Mouse (Mus musculus) megakaryocyte, embryonic 14.5 days (primary cell): ENCODE results near the gene Rai14. TPM values are rescaled to one million over a fixed set of nuclear protein-coding genes. Genes with fewer than 3 reads are reported as not detected.

ENCODE experiments used
- H3K27me3 ChIP-seq: replicated peaks from 2 replicates; pipeline ENCODE3; 2012; ENCODE audit warnings: inconsistent platforms
- H3K36me3 ChIP-seq: replicated peaks from 2 replicates; pipeline ENCODE3; 2012; ENCODE audit warnings: low read length, inconsistent platforms, mixed read lengths
- H3K4me1 ChIP-seq: 2 replicates; pipeline ENCODE4 v1.6.1; 2012; ENCODE audit warnings: inconsistent platforms
- H3K4me3 ChIP-seq: replicated peaks from 2 replicates; pipeline ENCODE3; 2012; ENCODE audit warnings: moderate library complexity, mild to moderate bottlenecking, inconsistent platforms
- H3K9me3 ChIP-seq: 2 replicates; pipeline ENCODE4 v1.6.1; 2012; ENCODE audit warnings: inconsistent platforms
- FLI1 ChIP-seq: IDR thresholded peaks from 2 replicates; pipeline ENCODE4 v1.6.1; 2012; ENCODE audit warnings: low read length, inconsistent platforms, mixed read lengths
- GATA1 ChIP-seq: IDR thresholded peaks from 3 replicates; pipeline ENCODE4 v1.6.1; 2012; ENCODE audit warnings: mixed read lengths, low read length, inconsistent platforms, borderline replicate concordance
- polyA plus RNA-seq: library from polyadenylated mRNA; stranded (reverse); fragments of >175 nt; gene quantifications from 2 replicates; pipeline ENCODE4 v1.2.3, GENCODE M21; 2012; ENCODE audit warnings: low replicate concordance; ENCODE audit not compliant: insufficient read depth

The Rai14 gene
- polyA plus RNA-seq, 1 experiment, result 2.1 TPM

DNA sequence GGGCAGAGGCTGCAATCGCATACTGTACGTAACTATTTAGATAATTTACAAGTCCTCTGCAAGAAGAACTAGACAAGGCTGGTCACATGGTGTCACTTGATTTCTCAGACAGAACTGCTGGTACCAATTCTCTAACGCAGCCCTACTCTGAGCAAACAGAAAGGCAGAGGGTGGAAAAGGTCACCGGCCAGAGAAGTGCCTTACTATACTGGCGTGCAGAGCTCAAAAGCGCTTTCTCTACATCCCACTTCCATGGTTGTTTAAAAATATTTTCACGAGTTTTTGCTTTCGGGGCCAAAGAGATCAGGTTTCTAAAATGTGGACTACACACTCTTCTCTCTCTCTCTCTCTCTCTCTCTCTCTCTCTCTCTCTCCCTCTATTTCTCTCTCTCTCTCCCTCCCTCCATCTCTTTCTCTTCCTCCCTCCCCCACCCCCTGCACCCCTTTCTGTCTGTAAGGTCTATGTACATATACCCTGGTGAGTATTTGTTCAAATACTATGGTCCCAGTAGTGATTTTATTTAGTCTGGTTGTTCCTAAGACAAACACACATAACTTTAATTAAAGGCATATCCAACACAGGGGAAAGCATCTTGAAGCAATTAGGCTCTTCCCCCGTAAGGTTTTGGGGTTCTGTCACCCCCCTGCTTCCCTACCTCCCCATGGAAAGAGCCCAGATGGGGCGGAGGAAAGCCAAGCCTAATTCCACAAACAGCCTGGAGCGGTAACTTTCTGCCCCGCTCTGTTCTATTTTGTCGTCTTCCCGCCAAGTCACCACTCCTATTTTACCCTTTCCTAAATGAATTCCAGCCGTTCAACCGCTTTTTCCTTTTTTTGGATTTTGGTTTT lies 86.1 kb downstream of the Rai14 start:
- no peaks in the 10 kb centered on the region for H3K27me3 ChIP-seq
- peaks cover 17% of the 10 kb centered on the region for H3K4me1 ChIP-seq
- peaks cover 18% of the 10 kb centered on the region; the same call in 1 of the 2 replicates for H3K9me3 ChIP-seq
- H3K36me3 ChIP-seq, result peaks cover 82% of the 10 kb centered on the region
- TF ChIP-seq FLI1 (no peak), GATA1 (no peak)
- H3K4me3 ChIP-seq, result no peak overlapping the region

DNA sequence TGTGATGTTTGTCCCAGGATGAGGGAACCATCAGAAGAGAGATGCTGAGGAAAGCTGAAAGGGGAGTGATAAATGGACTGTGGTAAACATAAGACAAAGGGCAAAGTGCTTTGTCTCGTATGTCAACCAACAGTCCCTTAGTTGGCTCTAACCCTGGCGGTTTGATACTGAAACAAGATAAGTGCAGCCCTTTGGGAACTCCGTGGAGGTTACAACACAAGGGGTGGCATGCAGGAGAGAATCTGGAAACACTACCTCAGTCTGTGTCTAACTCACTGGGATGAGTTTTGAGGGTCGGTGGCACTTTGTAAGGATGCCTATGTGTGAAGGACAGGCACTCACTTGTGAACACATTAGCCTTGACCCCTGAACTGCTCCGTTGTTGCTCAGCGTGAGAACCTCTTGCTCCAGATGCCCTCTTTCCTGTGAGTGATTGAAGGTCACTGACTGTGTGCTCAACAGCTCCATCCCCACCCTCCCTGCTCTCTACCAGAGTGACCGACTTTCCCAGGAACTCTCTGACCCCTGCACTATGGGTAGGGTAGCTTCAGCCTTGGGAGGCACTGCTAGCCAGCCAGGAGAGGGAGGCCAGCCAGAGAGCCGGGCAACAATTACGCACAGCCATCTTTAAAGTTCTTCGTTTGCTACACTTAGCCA lies 90.7 kb downstream of the Rai14 start:
- Histone ChIP-seq H3K4me3 (no peak overlapping the region), H3K27me3 (no peaks in the 10 kb centered on the region), H3K4me1 (peaks cover 28% of the 10 kb centered on the region), H3K36me3 (peaks cover 74% of the 10 kb centered on the region), H3K9me3 (peaks cover 26% of the 10 kb centered on the region)
- TF ChIP-seq GATA1 (no peak), FLI1 (no peak)

DNA sequence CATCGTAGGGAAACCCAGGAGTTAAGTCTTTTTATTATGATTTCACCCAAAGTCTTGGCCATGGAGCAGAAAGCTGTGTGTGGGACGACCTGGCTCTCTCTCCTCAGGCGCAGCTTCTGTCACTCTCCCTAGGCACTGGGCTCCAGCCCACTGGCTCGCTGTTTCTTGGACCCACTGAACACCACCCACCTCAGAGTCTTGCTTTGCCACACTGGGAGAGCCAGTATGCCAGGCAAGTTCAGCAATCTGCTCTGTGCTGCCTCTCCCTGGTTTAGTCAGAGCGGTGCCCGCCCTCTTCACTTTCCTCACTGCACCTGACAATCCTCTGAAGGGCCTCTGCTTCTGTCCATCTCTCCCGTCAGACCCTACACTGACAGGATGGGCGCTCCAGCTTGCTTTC lies 93.2 kb downstream of the Rai14 start:
- H3K9me3 ChIP-seq, result peaks cover 19% of the 10 kb centered on the region
- no peak overlapping the region for H3K4me3 ChIP-seq
- TF ChIP-seq GATA1 (no peak), FLI1 (no peak)
- peaks cover 60% of the 10 kb centered on the region for H3K36me3 ChIP-seq
- no peaks in the 10 kb centered on the region for H3K27me3 ChIP-seq
- H3K4me1 ChIP-seq, result peaks cover 17% of the 10 kb centered on the region

- Histone ChIP-seq H3K36me3 (peaks cover 48% of the 10 kb centered on the region), H3K4me3 (no peak overlapping the region), H3K9me3 (peaks cover 13% of the 10 kb centered on the region; the same call in 1 of the 2 replicates), H3K27me3 (no peaks in the 10 kb centered on the region), H3K4me1 (peaks cover 11% of the 10 kb centered on the region)
- TF ChIP-seq FLI1 (no peak), GATA1 (no peak)
Measured at GRCm38 (mm10) chr15:10619678-10620077, 94.7 kb downstream of the Rai14 start.

DNA sequence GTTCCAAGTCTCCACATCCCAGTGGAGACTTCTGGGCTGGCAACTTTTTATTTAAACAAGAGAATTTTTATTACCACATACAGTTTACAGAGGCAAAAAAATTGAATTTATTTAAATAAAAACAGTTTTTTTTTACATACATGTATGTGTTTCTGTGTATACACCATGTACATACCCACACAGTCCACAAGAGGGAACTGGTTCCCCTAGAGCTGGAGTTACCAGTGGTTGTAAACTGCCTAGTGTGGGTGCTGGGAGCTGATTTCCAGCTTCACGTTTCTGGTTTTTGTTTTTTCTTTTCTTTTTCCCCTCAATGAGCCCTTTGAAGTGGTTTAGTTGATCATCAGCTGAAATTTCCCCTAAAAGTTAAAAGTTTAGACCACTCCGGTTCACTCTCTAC lies 96.1 kb downstream of the Rai14 start:
- no peak for TF ChIP-seq FLI1
- no peak for TF ChIP-seq GATA1
- Histone ChIP-seq H3K4me3 (no peak overlapping the region), H3K9me3 (peaks cover 13% of the 10 kb centered on the region; the same call in 1 of the 2 replicates), H3K36me3 (peaks cover 45% of the 10 kb centered on the region), H3K4me1 (peaks cover 11% of the 10 kb centered on the region), H3K27me3 (no peaks in the 10 kb centered on the region)

- H3K36me3 ChIP-seq, result peaks cover 30% of the 10 kb centered on the region
- no peak overlapping the region for H3K4me3 ChIP-seq
- H3K9me3 ChIP-seq, result peaks cover 13% of the 10 kb centered on the region; the same call in 1 of the 2 replicates
- no peaks in the 10 kb centered on the region for H3K27me3 ChIP-seq
- H3K4me1 ChIP-seq, result peaks cover 7% of the 10 kb centered on the region
- TF ChIP-seq FLI1, result no peak
- no peak for TF ChIP-seq GATA1
Measured at GRCm38 (mm10) chr15:10616001-10616400, 98.4 kb downstream of the Rai14 start.

DNA sequence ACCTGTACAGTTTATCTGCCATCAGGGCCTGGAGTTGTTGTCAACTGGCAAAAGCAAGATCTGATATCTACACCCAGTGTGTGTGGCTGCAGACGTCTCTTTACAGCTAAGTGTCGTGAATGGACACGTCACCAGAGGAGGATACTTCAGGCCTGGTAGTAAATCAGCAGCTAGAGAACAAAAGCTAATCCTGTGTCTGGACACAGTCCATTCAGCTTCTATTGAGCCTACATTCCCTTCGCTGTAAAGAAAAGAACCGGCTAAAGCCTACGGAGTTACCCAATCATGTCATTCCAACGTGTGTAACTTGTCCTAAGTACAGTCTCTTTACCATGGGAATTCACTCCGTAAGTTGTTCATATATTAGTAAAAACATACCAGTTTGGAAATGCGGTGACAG lies 103.4 kb downstream of the Rai14 start:
- Histone ChIP-seq H3K36me3 (peaks cover 41% of the 10 kb centered on the region), H3K4me1 (no peaks in the 10 kb centered on the region; the same call in none of the 2 replicates), H3K27me3 (no peaks in the 10 kb centered on the region), H3K4me3 (no peak overlapping the region), H3K9me3 (peaks cover 6% of the 10 kb centered on the region)
- TF ChIP-seq FLI1 (no peak), GATA1 (no peak)

DNA sequence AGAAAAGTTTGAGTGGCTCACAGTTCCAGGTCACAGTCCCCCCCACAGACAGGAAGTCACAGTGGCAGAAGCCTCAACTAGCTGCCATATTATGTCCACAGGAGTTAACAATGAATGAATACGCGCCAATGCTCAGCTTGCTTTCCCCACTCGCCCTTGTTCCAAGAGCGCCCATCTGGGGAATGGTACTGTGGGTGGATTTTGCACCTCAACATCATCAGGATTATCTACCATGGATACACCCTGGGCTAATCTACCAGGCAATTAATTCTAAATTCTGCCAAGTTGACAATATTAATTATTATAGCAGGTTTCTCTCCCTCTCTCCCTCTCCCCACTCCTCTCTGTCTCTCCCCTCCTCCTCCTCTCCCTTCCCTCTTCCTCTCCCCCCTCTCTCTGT lies 105.3 kb downstream of the Rai14 start:
- no peaks in the 10 kb centered on the region for H3K27me3 ChIP-seq
- peaks cover 57% of the 10 kb centered on the region for H3K36me3 ChIP-seq
- H3K4me1 ChIP-seq, result no peaks in the 10 kb centered on the region; the same call in none of the 2 replicates
- no peak overlapping the region for H3K4me3 ChIP-seq
- TF ChIP-seq FLI1 (no peak), GATA1 (no peak)
- peaks cover 13% of the 10 kb centered on the region for H3K9me3 ChIP-seq

GRCm38 (mm10) chr15:10608508-10609098 lies 105.8 kb downstream of the Rai14 start:
- Histone ChIP-seq H3K27me3 (no peaks in the 10 kb centered on the region), H3K36me3 (peaks cover 60% of the 10 kb centered on the region), H3K4me3 (no peak overlapping the region), H3K9me3 (peaks cover 17% of the 10 kb centered on the region), H3K4me1 (no peaks in the 10 kb centered on the region; the same call in none of the 2 replicates)
- no peak for TF ChIP-seq FLI1
- no peak for TF ChIP-seq GATA1

DNA sequence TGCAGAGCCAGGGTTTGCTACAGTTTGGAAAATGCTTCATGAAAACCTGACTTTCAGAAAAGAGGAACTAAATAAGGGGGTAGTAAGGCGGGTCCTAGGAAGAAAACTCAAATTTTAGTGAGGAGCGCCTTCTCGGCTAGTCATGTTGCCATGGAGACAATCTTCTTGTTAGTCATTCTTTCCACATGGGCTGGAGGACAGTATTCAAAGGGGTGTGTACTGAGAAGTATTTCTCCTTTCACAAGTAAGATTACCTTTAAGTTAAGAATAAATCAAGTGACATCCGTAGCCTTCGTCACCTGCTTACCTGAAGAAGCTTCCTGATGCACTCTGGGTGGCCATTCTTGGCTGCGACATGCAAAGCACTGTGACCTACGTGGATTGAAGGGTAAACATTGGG lies 115.0 kb downstream of the Rai14 start:
- H3K4me1 ChIP-seq, result peaks cover 18% of the 10 kb centered on the region
- H3K9me3 ChIP-seq, result peaks cover 6% of the 10 kb centered on the region; the same call in 1 of the 2 replicates
- TF ChIP-seq GATA1, result no peak
- TF ChIP-seq FLI1, result no peak
- peaks cover 31% of the 10 kb centered on the region for H3K36me3 ChIP-seq
- no peak overlapping the region for H3K4me3 ChIP-seq
- H3K27me3 ChIP-seq, result no peaks in the 10 kb centered on the region
